Comparison of ENCODE assay signal across 12 mouse cellular contexts in genomic region chr9:59219277-59219676, GRCm38 (mm10).
"Had no signal": no experiment of that assay in that cellular context is flagged by ENCODE, and none has a peak within 500 bp of the region (broad histone marks: within the 10 kb centered on the region; RNA-seq: fewer than 3 reads in every experiment).

No protein-coding gene starts in this region.

- DNase-seq: kidney, adult 18-20 months; kidney, adult 9 months; kidney, postnatal 14 days; kidney, postnatal 4 days; liver, embryonic 13.5 days; lung, adult 2 months; lung, postnatal 14 days; lung, postnatal 4 days; midbrain, embryonic 14.5 days; right cerebral cortex, adult 18-20 months; right cerebral cortex, postnatal 25 days; thymus, postnatal 36 days had no signal
